Mouse (Mus musculus) megakaryocyte-erythroid progenitor cell, adult 5-6 weeks (primary cell): ENCODE results near the gene Aifm2. TPM values are rescaled to one million over a fixed set of nuclear protein-coding genes. Genes with fewer than 3 reads are reported as not detected.

Experiments used
- ATAC-seq: replicated peaks from 2 replicates; pipeline ENCODE4 v1.8.0; 2016; ENCODE audit warnings: mild to moderate bottlenecking, inconsistent platforms; ENCODE audit not compliant: severe bottlenecking, poor library complexity, low FRiP score, low TSS enrichment
- total RNA-seq, 2 experiments: library from RNA; stranded (forward) in 1 of 2; stranded (reverse) in 1 of 2; fragments of 200-1000, 215-1000 nt in 1 of 2; fragments of >200 nt in 1 of 2; fragmentation: Nextera tagmentation in 1 of 2; gene quantifications; 2 replicates each; pipeline ENCODE4 v1.2.3; 2014 to 2017

Aifm2 gene
- total RNA-seq (2014; fragmentation: Nextera tagmentation) (2.3 and 2.4 TPM in 2 replicates), total RNA-seq (2017) (3.3 and 6.8 TPM in 2 replicates)

- ATAC-seq = peak; percentile 72
These were observed at the start of gene Aifm2 for GRCm38 (mm10) chr10:61714771-61715461. TSS of gene Aifm2 (plus strand) at chr10:61715263.

DNA sequence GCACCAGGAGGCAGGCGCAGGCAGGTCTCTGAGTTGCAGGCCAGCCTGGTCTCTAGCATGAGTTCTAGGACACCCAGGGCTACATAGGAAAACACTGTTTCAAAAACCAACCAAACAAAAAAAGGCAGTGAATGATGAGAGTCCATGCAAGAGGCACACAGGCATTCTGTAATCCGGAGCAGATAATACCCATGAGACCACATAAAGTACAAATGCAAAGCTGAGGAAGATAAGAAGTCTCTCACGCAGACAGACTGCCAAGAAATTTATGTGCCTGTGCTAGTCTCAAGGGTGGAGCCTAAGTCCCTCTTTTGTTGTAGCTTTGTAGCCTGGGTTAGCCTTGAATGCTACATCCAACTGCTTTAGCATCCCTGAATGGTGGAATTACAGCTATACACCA, 49.4 kb upstream of the Aifm2 start:
- ATAC-seq = peak; percentile 90

- no peak for ATAC-seq
These were observed 45.8 kb upstream of the Aifm2 start for GRCm38 (mm10) chr10:61669289-61669688.

DNA sequence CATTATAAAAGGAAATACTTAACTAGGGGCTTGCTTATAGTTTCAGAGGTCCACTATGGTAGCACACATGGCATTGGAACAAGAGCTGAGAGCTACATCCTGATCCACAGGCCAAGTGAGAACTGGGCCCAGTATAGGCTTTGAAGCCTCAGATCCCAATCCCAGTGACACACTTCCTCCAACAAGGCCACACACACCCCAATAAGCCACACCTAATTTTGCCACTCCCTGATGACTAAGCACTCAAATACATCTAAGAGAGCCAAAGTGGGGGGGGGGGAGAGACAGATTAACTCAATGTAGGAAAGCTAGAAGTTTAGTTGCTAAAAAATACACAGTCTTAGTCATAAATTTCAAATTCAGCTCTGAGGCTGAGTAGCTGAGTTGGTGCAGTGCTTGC, 45.2 kb upstream of the Aifm2 start:
- no peak for ATAC-seq

DNA sequence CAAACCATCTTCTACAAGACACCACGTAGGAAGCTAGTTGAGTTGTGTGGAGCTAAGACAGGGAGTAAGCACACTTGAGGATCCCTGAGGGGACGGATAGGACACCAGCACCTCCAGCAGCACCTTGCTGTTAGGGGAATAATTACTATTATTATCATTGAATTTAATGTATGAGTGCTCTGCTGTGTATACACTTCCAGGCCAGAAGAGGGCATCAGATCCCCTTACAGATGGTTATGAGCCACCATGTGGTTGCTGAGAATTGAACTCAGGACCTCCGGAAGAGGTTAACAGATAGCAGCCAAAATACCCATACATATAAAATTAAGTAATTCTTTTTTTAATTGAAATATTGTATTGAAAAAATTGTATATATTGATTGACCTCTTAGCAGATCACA, 44.3 kb upstream of the Aifm2 start:
- ATAC-seq = no peak

DNA sequence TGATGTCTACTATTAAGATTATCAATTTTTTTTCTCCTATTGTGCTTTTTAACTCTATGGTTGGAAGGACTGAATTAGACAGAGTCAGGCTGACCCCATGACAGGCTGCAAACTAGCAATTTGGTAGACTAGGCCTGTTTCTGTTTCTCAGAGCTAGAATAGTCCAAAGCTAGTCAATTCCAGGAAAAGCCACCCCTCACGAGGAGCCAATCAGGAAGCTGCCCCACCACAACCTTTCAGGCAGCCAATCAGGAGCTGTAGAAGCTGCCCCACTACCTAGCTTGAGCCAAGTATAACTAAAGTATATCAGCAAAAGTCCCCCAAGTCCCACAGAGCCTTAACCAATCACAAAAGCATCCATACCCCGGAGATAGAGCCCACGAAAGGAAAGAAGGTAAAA, 39.1 kb upstream of the Aifm2 start:
- ATAC-seq = peak; percentile 11; the same call in 1 of the 2 replicates

DNA sequence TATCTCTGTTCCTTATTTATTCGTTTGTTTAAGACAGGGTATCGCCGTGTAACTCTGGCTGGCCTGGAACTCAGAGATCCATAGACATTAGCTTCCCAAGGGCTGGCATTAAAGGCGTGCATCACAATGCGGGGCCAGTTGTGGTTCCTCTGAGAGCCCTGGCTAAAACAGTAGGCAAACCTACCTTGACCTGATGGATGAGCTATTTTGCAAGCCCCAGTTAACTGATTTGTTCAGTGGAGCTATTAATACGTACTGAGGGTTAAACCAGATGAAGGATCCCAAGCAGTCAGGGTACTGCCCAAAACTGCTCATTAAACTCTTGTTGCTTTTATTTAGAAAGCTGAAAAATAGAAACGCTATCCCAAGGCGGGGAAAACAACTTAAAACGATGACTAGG, 35.5 kb upstream of the Aifm2 start:
- no peak for ATAC-seq

DNA sequence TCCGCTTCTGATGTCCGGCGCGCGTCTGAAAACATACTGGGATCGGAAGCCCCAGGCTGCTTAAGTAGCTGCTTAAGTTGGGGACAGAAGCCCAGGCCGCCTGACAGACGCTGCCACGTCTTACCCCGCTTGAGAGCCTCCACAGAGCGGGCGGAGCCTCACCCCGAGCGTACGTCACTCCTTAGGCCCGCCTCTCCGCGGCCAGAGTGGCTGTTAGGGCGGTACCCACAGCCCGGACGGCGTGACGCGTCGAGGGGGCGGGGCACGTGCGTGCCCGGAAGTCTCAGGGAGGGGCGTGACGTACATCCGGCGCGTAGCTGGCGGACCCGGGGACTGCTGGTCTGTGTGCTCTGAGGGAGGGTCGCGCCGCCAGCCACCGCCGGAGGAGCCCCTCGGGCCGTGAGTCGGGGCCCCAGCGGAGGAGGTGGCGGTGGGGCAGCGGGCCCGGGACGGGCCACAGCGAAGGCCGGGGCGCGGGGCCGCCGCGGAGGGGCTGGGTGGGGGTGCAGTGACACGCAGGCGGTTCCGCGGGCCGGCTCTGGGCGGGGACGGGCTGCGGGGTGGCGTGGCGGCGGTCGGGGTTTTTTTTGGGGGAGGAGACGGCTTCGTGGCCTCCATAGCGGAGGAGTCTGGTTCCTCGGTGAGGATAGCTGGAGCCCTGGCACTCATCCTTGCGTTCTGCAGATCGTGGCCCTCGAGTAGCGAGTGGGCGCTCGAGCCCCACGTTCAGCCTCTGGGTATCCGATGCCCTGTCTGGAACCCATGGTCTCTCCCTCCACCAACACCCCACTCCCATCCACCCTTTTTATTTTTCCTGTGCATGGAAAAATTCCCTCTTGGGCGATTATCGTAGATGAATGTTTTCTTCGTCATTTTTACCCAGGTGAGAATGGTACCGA, 34.8 kb upstream of the Aifm2 start, which contains the start of gene Sar1a:
Sar1a (plus strand) TSS at position 285 of the 899 bp plus-strand sequence.
- ATAC-seq = peak; percentile 99

GRCm38 (mm10) chr10:61689405-61689804, 25.7 kb upstream of the Aifm2 start:
- no peak for ATAC-seq

- no peak for ATAC-seq
These were observed 21.5 kb upstream of the Aifm2 start for GRCm38 (mm10) chr10:61693563-61693962.

GRCm38 (mm10) chr10:61694870-61695670, 20.0 kb upstream of the Aifm2 start, which contains the start of gene Tysnd1:
TSS of gene Tysnd1 (plus strand) at chr10:61695514.
- ATAC-seq = peak; percentile 95

DNA sequence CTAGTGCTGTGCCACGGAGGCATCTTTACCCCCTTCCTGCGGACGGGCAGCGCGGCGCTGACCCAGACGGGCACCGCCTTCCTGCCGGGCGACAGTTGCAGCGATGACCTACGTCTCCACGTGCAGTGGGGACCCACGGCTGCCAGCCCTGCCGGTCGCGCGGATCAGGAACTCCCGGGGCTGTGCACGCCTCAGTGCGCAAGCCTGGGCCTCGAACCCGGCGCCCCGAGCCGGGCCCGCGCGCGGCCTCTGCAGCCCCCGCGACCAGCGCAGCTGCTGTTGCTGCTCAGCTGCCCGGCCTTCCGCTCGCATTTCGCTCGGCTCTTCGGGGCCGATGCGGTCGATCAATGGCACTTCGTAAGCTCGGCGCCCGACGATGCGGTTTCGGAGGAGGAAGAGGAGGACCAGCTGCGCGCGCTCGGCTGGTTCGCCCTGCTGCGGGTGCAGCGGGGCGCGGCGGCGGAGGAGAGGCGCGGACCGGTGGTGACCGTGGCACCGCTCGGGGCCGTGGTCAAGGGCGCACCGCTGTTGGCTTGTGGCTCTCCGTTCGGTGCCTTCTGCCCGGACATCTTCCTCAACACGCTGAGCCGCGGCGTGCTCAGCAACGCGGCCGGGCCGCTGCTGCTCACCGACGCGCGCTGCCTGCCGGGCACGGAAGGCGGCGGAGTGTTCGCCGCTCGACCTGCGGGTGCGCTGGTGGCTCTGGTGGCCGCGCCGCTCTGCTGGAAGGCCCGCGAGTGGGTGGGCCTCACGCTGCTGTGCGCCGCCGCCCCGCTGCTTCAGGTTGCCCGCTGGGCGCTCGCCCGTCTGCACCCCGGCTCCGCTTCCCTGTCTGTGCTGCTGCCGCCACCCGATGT, 19.1 kb upstream of the Aifm2 start:
- ATAC-seq = no peak

DNA sequence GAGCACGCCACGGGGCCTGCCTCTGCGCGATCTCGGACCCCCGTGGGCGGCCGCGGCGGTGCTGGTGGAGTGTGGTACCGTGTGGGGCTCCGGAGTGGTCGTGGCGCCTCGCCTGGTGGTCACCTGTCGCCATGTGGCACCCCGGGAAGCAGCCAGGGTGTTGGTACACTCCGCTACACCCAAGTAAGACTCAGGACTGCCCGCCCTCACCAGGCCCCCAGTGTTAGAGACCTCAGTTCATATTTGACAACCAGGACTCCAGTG, 18.6 kb upstream of the Aifm2 start:
- no peak for ATAC-seq

GRCm38 (mm10) chr10:61697028-61697427, 18.0 kb upstream of the Aifm2 start:
- ATAC-seq = no peak

DNA sequence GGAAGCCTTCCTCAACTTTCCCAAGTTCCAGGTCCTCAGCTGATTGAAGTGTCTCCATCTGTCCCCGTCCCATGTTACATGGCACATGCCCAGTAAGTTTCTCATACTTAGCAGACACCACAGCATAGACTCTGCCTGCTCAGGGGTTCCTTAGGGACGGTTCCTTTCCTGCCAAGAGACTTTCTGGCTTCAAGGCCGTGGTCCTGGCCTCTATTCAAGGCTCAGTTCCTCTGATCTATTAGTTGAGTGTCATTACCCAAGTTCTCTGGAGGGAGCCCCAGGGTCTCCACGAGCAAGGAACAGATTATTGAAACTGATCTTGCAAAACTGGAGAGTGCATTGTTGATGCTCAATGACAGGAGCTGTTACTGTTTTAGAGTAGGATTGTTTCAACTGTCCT, 10.4 kb upstream of the Aifm2 start:
- no peak for ATAC-seq

GRCm38 (mm10) chr10:61706412-61707375, 8.4 kb upstream of the Aifm2 start:
- no peak for ATAC-seq

DNA sequence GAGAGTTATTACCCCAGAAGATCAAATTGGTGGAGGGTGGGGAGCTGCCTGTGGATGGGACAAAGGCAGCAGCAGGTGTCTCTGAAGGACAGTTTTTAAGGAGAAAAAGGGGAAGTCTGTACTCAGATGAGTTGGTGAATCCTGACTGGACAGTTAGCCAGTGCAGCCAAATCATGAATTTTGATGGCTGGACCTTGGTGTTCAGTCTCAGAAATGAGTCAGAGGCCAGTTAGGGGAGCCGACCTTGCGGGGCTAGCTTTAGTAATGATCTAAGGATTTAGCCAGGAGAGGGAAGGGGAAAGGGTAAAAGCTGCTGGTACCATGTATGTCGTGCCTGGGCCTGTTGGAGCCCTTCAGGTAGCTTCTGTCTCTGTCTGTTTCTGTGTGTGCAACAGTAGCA, 1.5 kb upstream of the Aifm2 start:
- no peak for ATAC-seq

DNA sequence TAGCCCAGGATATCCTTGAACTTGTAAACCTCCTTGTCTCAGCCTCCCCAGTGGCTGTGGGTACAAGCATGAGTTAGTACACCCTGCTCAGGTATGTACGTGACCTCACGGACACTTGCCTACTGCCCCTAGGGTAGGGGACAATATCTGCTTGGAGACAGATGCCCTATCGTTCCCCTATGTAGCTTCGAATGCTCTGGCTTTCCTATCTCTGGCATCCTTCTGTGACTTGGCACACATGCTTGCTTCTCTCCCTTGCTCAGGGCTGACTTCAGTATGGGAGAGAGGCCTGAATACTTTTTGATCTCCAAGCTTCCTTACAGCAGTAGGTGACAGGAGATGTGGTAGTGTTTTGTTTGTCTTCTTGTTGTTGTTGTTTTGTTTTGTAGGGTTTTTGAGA, 917 bp upstream of the Aifm2 start:
- peak; percentile 72 for ATAC-seq
